Mouse (Mus musculus) MEL (cell line): ENCODE measurements around the gene Mettl4. TPM values are rescaled to one million over a fixed set of nuclear protein-coding genes. Genes with fewer than 3 reads are reported as not detected.
"Not testable (repeated sequence)": the region's sequence is repeated elsewhere in the genome, so short reads cannot be mapped to it uniquely, and the experiment has no call there.

Experiments
- DNase-seq: peaks from one replicate; pipeline ENCODE4 v3.0.0; 2011; ENCODE audit warnings: low read depth, low spot score
- H3K27ac ChIP-seq: 2 replicates; pipeline ENCODE4 v1.5.1; 2012; ENCODE audit warnings: low read depth, mild to moderate bottlenecking, control low read depth, low read length, moderate library complexity; ENCODE audit not compliant: control insufficient read depth
- H3K27me3 ChIP-seq, 2 experiments: fragments of 150-350 bp in 1 of 2; sonication (generic) in 1 of 2; 2 replicates each; pipeline ENCODE4 v1.6.1; 2012; ENCODE audit warnings: low read length in 2 of 2, mild to moderate bottlenecking in 2 of 2, improper control_type of control experiment in 1 of 2, moderate library complexity in 1 of 2; ENCODE audit not compliant: insufficient read depth in 2 of 2, control insufficient read depth in 1 of 2
- H3K36me3 ChIP-seq, 2 experiments: 2 replicates each; pipeline ENCODE4 v1.6.1; 2012 to 2014; ENCODE audit warnings: low read length in 2 of 2, improper control_type of control experiment in 1 of 2, inconsistent platforms in 1 of 2, mild to moderate bottlenecking in 1 of 2; ENCODE audit not compliant: insufficient read depth in 2 of 2, control insufficient read depth in 1 of 2
- H3K4me1 ChIP-seq, 2 experiments: fragments of 150-350 bp in 1 of 2; sonication (generic) in 1 of 2; 2 replicates each; pipeline ENCODE4 v1.6.1; 2012; ENCODE audit warnings: low read length in 2 of 2, improper control_type of control experiment in 1 of 2, mild to moderate bottlenecking in 1 of 2; ENCODE audit not compliant: insufficient read depth in 2 of 2, control insufficient read depth in 1 of 2
- H3K4me3 ChIP-seq, 2 experiments: fragments of 150-350 bp in 1 of 2; sonication (generic) in 1 of 2; 2 replicates each; pipeline ENCODE4 v1.5.1; 2012; ENCODE audit warnings: low read depth in 2 of 2, low read length in 2 of 2, mild to moderate bottlenecking in 2 of 2, moderate library complexity in 2 of 2, control low read depth in 1 of 2, improper control_type of control experiment in 1 of 2; ENCODE audit not compliant: control insufficient read depth in 1 of 2, insufficient read depth in 1 of 2
- H3K79me2 ChIP-seq: 2 replicates; pipeline ENCODE4 v1.6.1; 2012; ENCODE audit warnings: mild to moderate bottlenecking, low read length, moderate library complexity; ENCODE audit not compliant: control insufficient read depth, poor library complexity, insufficient read depth
- H3K9ac ChIP-seq: 2 replicates; pipeline ENCODE4 v1.6.1; 2012; ENCODE audit warnings: low read depth, mild to moderate bottlenecking, control low read depth, low read length, moderate library complexity; ENCODE audit not compliant: control insufficient read depth, poor library complexity, severe bottlenecking
- H3K9me3 ChIP-seq: fragments of 150-350 bp; sonication (generic); replicated peaks from 2 replicates; pipeline ENCODE4 v1.6.1; 2012; ENCODE audit warnings: mild to moderate bottlenecking, low read length, improper control_type of control experiment, moderate library complexity; ENCODE audit not compliant: insufficient read depth
- BHLHE40 ChIP-seq: IDR thresholded peaks from 2 replicates; pipeline ENCODE4 v1.6.1; 2012; ENCODE audit warnings: low read depth, mild to moderate bottlenecking, inconsistent platforms, low read length, improper control_type of control experiment, borderline replicate concordance
- CTCF ChIP-seq, 3 experiments: IDR thresholded peaks in 2 of 3; conservative IDR thresholded peaks in 1 of 3; 2 replicates each; pipeline ENCODE4 v1.5.1; 2011 to 2012; ENCODE audit warnings: low read length in 3 of 3, low read depth in 2 of 3, mild to moderate bottlenecking in 2 of 3, improper control_type of control experiment in 1 of 3, inconsistent platforms in 1 of 3, mixed read lengths in 1 of 3, moderate library complexity in 1 of 3; ENCODE audit not compliant: control insufficient read depth in 1 of 3, insufficient read depth in 1 of 3, poor library complexity in 1 of 3, severe bottlenecking in 1 of 3
- ELF1 ChIP-seq: IDR thresholded peaks from 2 replicates; pipeline ENCODE4 v1.6.1; 2014; ENCODE audit warnings: low read depth, mild to moderate bottlenecking, inconsistent platforms, low read length, improper control_type of control experiment, moderate library complexity
- EP300 ChIP-seq, 2 experiments: IDR thresholded peaks; 2 replicates each; pipeline ENCODE4 v1.6.1; 2011; ENCODE audit warnings: improper control_type of control experiment in 2 of 2, low read length in 2 of 2, low read depth in 1 of 2, mild to moderate bottlenecking in 1 of 2
- GATA1 ChIP-seq: IDR thresholded peaks from 2 replicates; pipeline ENCODE4 v1.6.1; 2011; ENCODE audit warnings: low read depth, low read length, improper control_type of control experiment
- KAT2A ChIP-seq: conservative IDR thresholded peaks from 2 replicates; pipeline ENCODE4 v1.6.1; 2012; ENCODE audit warnings: low read depth, low read length, improper control_type of control experiment, inconsistent platforms
- MAFK ChIP-seq: IDR thresholded peaks from 2 replicates; pipeline ENCODE4 v1.6.1; 2011; ENCODE audit warnings: low read depth, mild to moderate bottlenecking, low read length, improper control_type of control experiment, borderline replicate concordance
- MEF2A ChIP-seq: IDR thresholded peaks from 2 replicates; pipeline ENCODE4 v1.6.1; 2014; ENCODE audit warnings: low read depth, mild to moderate bottlenecking, inconsistent platforms, low read length, improper control_type of control experiment; ENCODE audit not compliant: poor library complexity, insufficient replicate concordance, severe bottlenecking; ENCODE audit errors: extremely low read depth
- MYC ChIP-seq: IDR thresholded peaks from 2 replicates; pipeline ENCODE4 v1.6.1; 2011; ENCODE audit warnings: low read depth, mild to moderate bottlenecking, low read length, improper control_type of control experiment, moderate library complexity
- NELFE ChIP-seq: IDR thresholded peaks from 2 replicates; pipeline ENCODE4 v1.6.1; 2011; ENCODE audit warnings: low read depth, low read length, improper control_type of control experiment
- RAD21 ChIP-seq: IDR thresholded peaks from 2 replicates; pipeline ENCODE4 v1.6.1; 2011; ENCODE audit warnings: mild to moderate bottlenecking, low read depth, low read length, improper control_type of control experiment
- SMC3 ChIP-seq: IDR thresholded peaks from 2 replicates; pipeline ENCODE4 v1.6.1; 2011; ENCODE audit warnings: low read depth, low read length, improper control_type of control experiment
- USF1 ChIP-seq: IDR thresholded peaks from 2 replicates; pipeline ENCODE4 v1.6.1; 2014; ENCODE audit warnings: low read depth, mild to moderate bottlenecking, inconsistent platforms, low read length, improper control_type of control experiment, moderate library complexity
- USF2 ChIP-seq, 2 experiments: IDR thresholded peaks; 2 replicates each; pipeline ENCODE4 v1.6.1; 2011 to 2012; ENCODE audit warnings: improper control_type of control experiment in 2 of 2, low read length in 2 of 2, borderline replicate concordance in 1 of 2, inconsistent platforms in 1 of 2, low read depth in 1 of 2, mild to moderate bottlenecking in 1 of 2; ENCODE audit not compliant: insufficient read depth in 1 of 2
- ZC3H11A ChIP-seq: IDR thresholded peaks from 2 replicates; pipeline ENCODE4 v1.6.1; 2012; ENCODE audit warnings: low read depth, mild to moderate bottlenecking, inconsistent platforms, low read length, improper control_type of control experiment
- ZKSCAN1 ChIP-seq: IDR thresholded peaks from 2 replicates; pipeline ENCODE4 v1.6.1; 2012; ENCODE audit warnings: low read depth, mild to moderate bottlenecking, inconsistent platforms, low read length, improper control_type of control experiment, moderate library complexity
- ZMIZ1 ChIP-seq: IDR thresholded peaks from 2 replicates; pipeline ENCODE4 v1.6.1; 2012; ENCODE audit warnings: low read depth, mild to moderate bottlenecking, inconsistent platforms, low read length, improper control_type of control experiment, moderate library complexity
- ZNF384 ChIP-seq: IDR thresholded peaks from 2 replicates; pipeline ENCODE4 v1.6.1; 2012; ENCODE audit warnings: low read depth, mild to moderate bottlenecking, inconsistent platforms, low read length, improper control_type of control experiment
- polyA plus RNA-seq, 2 experiments: library from polyadenylated mRNA; stranded (reverse) in 1 of 2; unstranded in 1 of 2; fragments of >175 nt in 1 of 2; fragments of >200 nt in 1 of 2; gene quantifications; 2 replicates each; pipeline versions ENCODE4 v1.2.1 to v1.2.4; 2012; ENCODE audit warnings: low replicate concordance in 2 of 2, low read depth in 1 of 2; ENCODE audit not compliant: insufficient read length in 2 of 2, insufficient read depth in 1 of 2, missing spikeins in 1 of 2
- total RNA-seq: library from RNA; depleted of rRNA; stranded (reverse); fragments of 300-350 nt; gene quantifications from 2 replicates; pipeline ENCODE4 v1.2.3, GENCODE M21; 2012

Mettl4 gene
- total and polyA plus RNA-seq, 3 experiments = 13.4 to 19.6 TPM; not detected in 1

DNA sequence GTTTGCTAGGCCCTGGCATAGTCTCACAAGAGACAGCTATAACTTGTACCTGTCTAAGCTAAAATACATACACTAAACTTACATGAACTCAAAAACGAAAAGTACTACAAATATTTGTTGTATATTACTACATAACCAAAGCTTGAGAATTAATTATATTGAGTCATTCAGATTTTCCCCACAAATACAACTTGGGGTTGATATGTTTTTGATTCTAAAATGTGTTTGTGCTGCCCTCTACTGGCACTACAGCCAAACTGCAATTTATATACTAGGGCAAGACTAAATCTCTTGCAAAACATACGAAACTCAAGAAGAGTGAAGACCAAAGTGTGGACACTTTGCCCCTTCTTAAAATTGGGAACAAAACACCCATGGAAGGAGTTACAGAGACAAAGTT, 19.4 kb downstream of the Mettl4 start:
- not testable (repeated sequence) for H3K27me3 ChIP-seq, H3K79me2 ChIP-seq, H3K4me3 ChIP-seq, H3K9me3 ChIP-seq, H3K27ac ChIP-seq, H3K36me3 ChIP-seq, H3K4me1 ChIP-seq, H3K9ac ChIP-seq
- DNase-seq = peak; percentile 74
- TF ChIP-seq CTCF (IDR thresholded peaks at IDR 0.05 in 2 of 3, conservative IDR thresholded peaks at IDR 0.05 in 1 of 3; ENCODE audit: control insufficient read depth in 1 of 3, insufficient read depth in 1 of 3, low read depth in 2 of 3, low read length in 3 of 3, poor library complexity in 1 of 3, severe bottlenecking in 1 of 3) (peak; percentile 26 to 71 (median 47); a peak in 5 of 6 replicates), SMC3 (peak; percentile 70), RAD21 (peak; percentile 81), ZC3H11A (peak; percentile 62)

DNA sequence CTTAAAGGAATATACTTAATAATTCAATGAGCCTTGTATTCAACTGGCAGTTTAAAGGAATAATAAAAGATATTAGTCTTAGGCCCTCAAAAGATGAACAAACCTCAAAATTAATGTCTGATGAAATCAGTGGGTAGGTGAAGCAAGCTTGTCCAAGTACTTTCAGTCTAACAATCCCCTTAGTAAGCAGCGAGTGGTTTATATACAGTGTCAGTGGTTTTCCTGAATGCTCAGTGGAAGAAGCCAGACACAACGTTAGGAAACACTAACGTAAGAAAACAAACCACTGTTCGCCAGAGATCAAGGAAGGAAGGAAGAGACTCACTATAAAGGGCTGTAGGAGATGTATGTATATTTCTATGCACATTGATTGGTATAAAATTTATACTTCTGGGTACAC, 23.1 kb downstream of the Mettl4 start:
- no peak for TF ChIP-seq EP300 (IDR thresholded peaks at IDR 0.05; ENCODE audit: low read depth in 1 of 2, low read length in 2 of 2)
- no peak for TF ChIP-seq BHLHE40
- TF ChIP-seq CTCF (IDR thresholded peaks at IDR 0.05 in 2 of 3, conservative IDR thresholded peaks at IDR 0.05 in 1 of 3; ENCODE audit: control insufficient read depth in 1 of 3, insufficient read depth in 1 of 3, low read depth in 2 of 3, low read length in 3 of 3, poor library complexity in 1 of 3, severe bottlenecking in 1 of 3) = no peak
- TF ChIP-seq MYC = no peak
- no peak for TF ChIP-seq NELFE
- TF ChIP-seq ZNF384 = no peak
- no peak for TF ChIP-seq KAT2A
- no peak for TF ChIP-seq ZMIZ1
- no peak for TF ChIP-seq ZC3H11A
- no peak for TF ChIP-seq ZKSCAN1
- TF ChIP-seq MEF2A = no peak
- no peak for TF ChIP-seq USF1
- TF ChIP-seq MAFK = no peak
- no peak for TF ChIP-seq GATA1
- no peak for TF ChIP-seq USF2 (IDR thresholded peaks at IDR 0.05; ENCODE audit: borderline replicate concordance in 1 of 2, insufficient read depth in 1 of 2, low read depth in 1 of 2, low read length in 2 of 2)
- TF ChIP-seq ELF1 = no peak
- DNase-seq = no peak
- H3K27me3 ChIP-seq = no peaks in the 10 kb centered on the region
- H3K27ac ChIP-seq = no peak overlapping the region
- peaks cover 0 to 7% of the 10 kb centered on the region in 2 experiments; a peak in 3 of 4 replicates for H3K36me3 ChIP-seq
- H3K9ac ChIP-seq = no peak overlapping the region
- H3K79me2 ChIP-seq = no peaks in the 10 kb centered on the region
- H3K4me3 ChIP-seq = no peak overlapping the region
- no peaks in the 10 kb centered on the region for H3K9me3 ChIP-seq
- peaks cover 0 to 3% of the 10 kb centered on the region in 2 experiments; a peak in 2 of 4 replicates for H3K4me1 ChIP-seq
